Mouse (Mus musculus) MEL (cell line): Measurements from ENCODE around the gene Vav2. TPM values are rescaled to one million over a fixed set of nuclear protein-coding genes. Genes with fewer than 3 reads are reported as not detected.
A peak's percentile ranks its signal among the peaks of the same experiment; 100 is the strongest.

Experiments used
- DNase-seq: peaks from one replicate; pipeline ENCODE4 v3.0.0; 2011; ENCODE audit warnings: low read depth, low spot score
- H3K27ac ChIP-seq: 2 replicates; pipeline ENCODE4 v1.5.1; 2012; ENCODE audit warnings: low read depth, mild to moderate bottlenecking, control low read depth, low read length, moderate library complexity; ENCODE audit not compliant: control insufficient read depth
- H3K27me3 ChIP-seq, 2 experiments: fragments of 150-350 bp in 1 of 2; sonication (generic) in 1 of 2; 2 replicates each; pipeline ENCODE4 v1.6.1; 2012; ENCODE audit warnings: low read length in 2 of 2, mild to moderate bottlenecking in 2 of 2, improper control_type of control experiment in 1 of 2, moderate library complexity in 1 of 2; ENCODE audit not compliant: insufficient read depth in 2 of 2, control insufficient read depth in 1 of 2
- H3K36me3 ChIP-seq, 2 experiments: 2 replicates each; pipeline ENCODE4 v1.6.1; 2012 to 2014; ENCODE audit warnings: low read length in 2 of 2, improper control_type of control experiment in 1 of 2, inconsistent platforms in 1 of 2, mild to moderate bottlenecking in 1 of 2; ENCODE audit not compliant: insufficient read depth in 2 of 2, control insufficient read depth in 1 of 2
- H3K4me1 ChIP-seq, 2 experiments: fragments of 150-350 bp in 1 of 2; sonication (generic) in 1 of 2; 2 replicates each; pipeline ENCODE4 v1.6.1; 2012; ENCODE audit warnings: low read length in 2 of 2, improper control_type of control experiment in 1 of 2, mild to moderate bottlenecking in 1 of 2; ENCODE audit not compliant: insufficient read depth in 2 of 2, control insufficient read depth in 1 of 2
- H3K4me3 ChIP-seq, 2 experiments: fragments of 150-350 bp in 1 of 2; sonication (generic) in 1 of 2; 2 replicates each; pipeline ENCODE4 v1.5.1; 2012; ENCODE audit warnings: low read depth in 2 of 2, low read length in 2 of 2, mild to moderate bottlenecking in 2 of 2, moderate library complexity in 2 of 2, control low read depth in 1 of 2, improper control_type of control experiment in 1 of 2; ENCODE audit not compliant: control insufficient read depth in 1 of 2, insufficient read depth in 1 of 2
- H3K79me2 ChIP-seq: 2 replicates; pipeline ENCODE4 v1.6.1; 2012; ENCODE audit warnings: mild to moderate bottlenecking, low read length, moderate library complexity; ENCODE audit not compliant: control insufficient read depth, poor library complexity, insufficient read depth
- H3K9ac ChIP-seq: 2 replicates; pipeline ENCODE4 v1.6.1; 2012; ENCODE audit warnings: low read depth, mild to moderate bottlenecking, control low read depth, low read length, moderate library complexity; ENCODE audit not compliant: control insufficient read depth, poor library complexity, severe bottlenecking
- H3K9me3 ChIP-seq: fragments of 150-350 bp; sonication (generic); replicated peaks from 2 replicates; pipeline ENCODE4 v1.6.1; 2012; ENCODE audit warnings: mild to moderate bottlenecking, low read length, improper control_type of control experiment, moderate library complexity; ENCODE audit not compliant: insufficient read depth
- BHLHE40 ChIP-seq: IDR thresholded peaks from 2 replicates; pipeline ENCODE4 v1.6.1; 2012; ENCODE audit warnings: low read depth, mild to moderate bottlenecking, inconsistent platforms, low read length, improper control_type of control experiment, borderline replicate concordance
- CHD2 ChIP-seq: IDR thresholded peaks from 2 replicates; pipeline ENCODE4 v1.6.1; 2011; ENCODE audit warnings: low read length, improper control_type of control experiment
- ELF1 ChIP-seq: IDR thresholded peaks from 2 replicates; pipeline ENCODE4 v1.6.1; 2014; ENCODE audit warnings: low read depth, mild to moderate bottlenecking, inconsistent platforms, low read length, improper control_type of control experiment, moderate library complexity
- EP300 ChIP-seq, 2 experiments: IDR thresholded peaks; 2 replicates each; pipeline ENCODE4 v1.6.1; 2011; ENCODE audit warnings: improper control_type of control experiment in 2 of 2, low read length in 2 of 2, low read depth in 1 of 2, mild to moderate bottlenecking in 1 of 2
- GABPA ChIP-seq: IDR thresholded peaks from 2 replicates; pipeline ENCODE4 v1.6.1; 2012; ENCODE audit warnings: low read depth, mild to moderate bottlenecking, inconsistent platforms, low read length, improper control_type of control experiment, moderate library complexity
- HCFC1 ChIP-seq: IDR thresholded peaks from 2 replicates; pipeline ENCODE4 v1.6.1; 2012; ENCODE audit warnings: low read depth, mild to moderate bottlenecking, inconsistent platforms, low read length, improper control_type of control experiment, moderate library complexity
- MAFK ChIP-seq: IDR thresholded peaks from 2 replicates; pipeline ENCODE4 v1.6.1; 2011; ENCODE audit warnings: low read depth, mild to moderate bottlenecking, low read length, improper control_type of control experiment, borderline replicate concordance
- MAX ChIP-seq: IDR thresholded peaks from 2 replicates; pipeline ENCODE4 v1.6.1; 2011; ENCODE audit warnings: low read length, improper control_type of control experiment
- MXI1 ChIP-seq: IDR thresholded peaks from 2 replicates; pipeline ENCODE4 v1.6.1; 2011; ENCODE audit warnings: mild to moderate bottlenecking, low read depth, low read length, improper control_type of control experiment
- MYB ChIP-seq: IDR thresholded peaks from 2 replicates; pipeline ENCODE4 v1.6.1; 2011; ENCODE audit warnings: mild to moderate bottlenecking, low read depth, low read length, improper control_type of control experiment
- MYC ChIP-seq: IDR thresholded peaks from 2 replicates; pipeline ENCODE4 v1.6.1; 2011; ENCODE audit warnings: low read depth, mild to moderate bottlenecking, low read length, improper control_type of control experiment, moderate library complexity
- POLR2A ChIP-seq, 2 experiments: IDR thresholded peaks; 2 replicates each; pipeline ENCODE4 v1.6.1; 2011 to 2012; ENCODE audit warnings: low read length in 2 of 2, mild to moderate bottlenecking in 2 of 2, control low read depth in 1 of 2, improper control_type of control experiment in 1 of 2, low read depth in 1 of 2, moderate library complexity in 1 of 2; ENCODE audit not compliant: control insufficient read depth in 1 of 2, insufficient read depth in 1 of 2, poor library complexity in 1 of 2
- RCOR1 ChIP-seq: IDR thresholded peaks from 2 replicates; pipeline ENCODE4 v1.6.1; 2012; ENCODE audit warnings: low read depth, mild to moderate bottlenecking, inconsistent platforms, low read length, improper control_type of control experiment
- TAL1 ChIP-seq: IDR thresholded peaks from 2 replicates; pipeline ENCODE4 v1.6.1; 2012; ENCODE audit warnings: mild to moderate bottlenecking, inconsistent platforms, low read length, moderate library complexity, mixed read lengths
- TBP ChIP-seq: IDR thresholded peaks from 2 replicates; pipeline ENCODE4 v1.8.0; 2011; ENCODE audit warnings: low read depth, low read length, improper control_type of control experiment
- USF1 ChIP-seq: IDR thresholded peaks from 2 replicates; pipeline ENCODE4 v1.6.1; 2014; ENCODE audit warnings: low read depth, mild to moderate bottlenecking, inconsistent platforms, low read length, improper control_type of control experiment, moderate library complexity
- ZC3H11A ChIP-seq: IDR thresholded peaks from 2 replicates; pipeline ENCODE4 v1.6.1; 2012; ENCODE audit warnings: low read depth, mild to moderate bottlenecking, inconsistent platforms, low read length, improper control_type of control experiment
- ZMIZ1 ChIP-seq: IDR thresholded peaks from 2 replicates; pipeline ENCODE4 v1.6.1; 2012; ENCODE audit warnings: low read depth, mild to moderate bottlenecking, inconsistent platforms, low read length, improper control_type of control experiment, moderate library complexity
- ZNF384 ChIP-seq: IDR thresholded peaks from 2 replicates; pipeline ENCODE4 v1.6.1; 2012; ENCODE audit warnings: low read depth, mild to moderate bottlenecking, inconsistent platforms, low read length, improper control_type of control experiment
- polyA plus RNA-seq, 2 experiments: library from polyadenylated mRNA; stranded (reverse) in 1 of 2; unstranded in 1 of 2; fragments of >175 nt in 1 of 2; fragments of >200 nt in 1 of 2; gene quantifications; 2 replicates each; pipeline versions ENCODE4 v1.2.1 to v1.2.4; 2012; ENCODE audit warnings: low replicate concordance in 2 of 2, low read depth in 1 of 2; ENCODE audit not compliant: insufficient read length in 2 of 2, insufficient read depth in 1 of 2, missing spikeins in 1 of 2
- total RNA-seq: library from RNA; depleted of rRNA; stranded (reverse); fragments of 300-350 nt; gene quantifications from 2 replicates; pipeline ENCODE4 v1.2.3, GENCODE M21; 2012

Vav2 gene
- total and polyA plus RNA-seq, 3 experiments, result 8.8 to 15.9 TPM; not detected in 1

DNA sequence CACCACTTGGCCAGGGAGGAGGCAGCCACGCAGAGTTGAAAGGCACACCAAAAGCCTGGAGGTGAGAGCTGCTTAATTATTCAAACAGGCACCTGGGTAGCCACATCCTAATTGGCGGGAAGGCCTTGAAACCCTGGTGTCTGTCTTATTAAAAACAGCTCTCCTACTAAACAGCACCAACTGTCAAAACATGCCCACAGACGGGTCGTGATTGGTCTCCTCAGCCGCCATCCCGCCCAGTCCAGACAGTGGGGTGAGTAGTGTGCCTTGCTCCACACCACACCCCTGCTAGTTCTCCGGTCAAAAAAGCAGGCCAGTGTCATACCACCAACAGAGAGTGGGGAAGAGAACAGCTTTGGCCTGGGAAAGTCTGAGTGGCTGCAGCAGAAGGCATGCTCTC, 100.5 kb downstream of the Vav2 start:
- Histone ChIP-seq H3K4me3 (no peak overlapping the region), H3K36me3 (peaks cover 0 to 9% of the 10 kb centered on the region in 2 experiments; a peak in 2 of 4 replicates), H3K9ac (no peak overlapping the region), H3K79me2 (no peaks in the 10 kb centered on the region), H3K27ac (no peak overlapping the region), H3K4me1 (peaks cover 0 to 17% of the 10 kb centered on the region in 2 experiments; a peak in 3 of 4 replicates), H3K27me3 (no peaks in the 10 kb centered on the region), H3K9me3 (no peaks in the 10 kb centered on the region)
- no peak for TF ChIP-seq BHLHE40
- no peak for TF ChIP-seq TBP
- TF ChIP-seq ZMIZ1, result no peak
- no peak for TF ChIP-seq CHD2
- no peak for TF ChIP-seq MAX
- no peak for TF ChIP-seq RCOR1
- no peak for TF ChIP-seq MYC
- TF ChIP-seq EP300 (IDR thresholded peaks at IDR 0.05; ENCODE audit: low read depth in 1 of 2, low read length in 2 of 2), result no peak
- DNase-seq, result no peak

DNA sequence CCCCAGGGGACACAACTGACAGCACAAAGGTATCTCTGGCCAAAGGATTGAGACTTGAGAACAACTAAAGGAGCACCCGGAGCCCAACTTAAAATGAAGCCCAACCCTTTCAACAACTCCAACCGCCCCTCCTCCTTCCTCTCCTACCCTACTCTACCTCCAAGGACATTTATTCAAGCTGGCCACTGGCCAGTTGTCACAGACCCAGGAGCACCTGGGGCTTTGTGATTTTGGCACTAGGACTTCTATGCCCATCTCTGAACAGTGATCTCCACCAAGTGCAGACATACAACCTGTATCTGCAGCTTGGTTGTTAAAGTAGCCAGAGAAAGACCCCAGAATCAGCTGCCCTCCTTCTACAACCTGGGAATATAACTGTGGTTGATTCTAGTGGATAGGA, 102.1 kb downstream of the Vav2 start:
- Histone ChIP-seq H3K4me3 (no peak overlapping the region), H3K27ac (no peak overlapping the region), H3K9me3 (no peaks in the 10 kb centered on the region), H3K4me1 (peaks cover 0 to 17% of the 10 kb centered on the region in 2 experiments; a peak in 3 of 4 replicates), H3K9ac (no peak overlapping the region), H3K79me2 (no peaks in the 10 kb centered on the region), H3K36me3 (peaks cover 0 to 9% of the 10 kb centered on the region in 2 experiments; a peak in 2 of 4 replicates), H3K27me3 (no peaks in the 10 kb centered on the region)
- DNase-seq, result peak; percentile 18
- no peak for TF ChIP-seq ZNF384
- TF ChIP-seq MXI1, result no peak
- no peak for TF ChIP-seq MYB
- no peak for TF ChIP-seq USF1
- TF ChIP-seq ZC3H11A, result no peak
- no peak for TF ChIP-seq HCFC1
- TF ChIP-seq CHD2, result no peak
- TF ChIP-seq TAL1, result no peak

DNA sequence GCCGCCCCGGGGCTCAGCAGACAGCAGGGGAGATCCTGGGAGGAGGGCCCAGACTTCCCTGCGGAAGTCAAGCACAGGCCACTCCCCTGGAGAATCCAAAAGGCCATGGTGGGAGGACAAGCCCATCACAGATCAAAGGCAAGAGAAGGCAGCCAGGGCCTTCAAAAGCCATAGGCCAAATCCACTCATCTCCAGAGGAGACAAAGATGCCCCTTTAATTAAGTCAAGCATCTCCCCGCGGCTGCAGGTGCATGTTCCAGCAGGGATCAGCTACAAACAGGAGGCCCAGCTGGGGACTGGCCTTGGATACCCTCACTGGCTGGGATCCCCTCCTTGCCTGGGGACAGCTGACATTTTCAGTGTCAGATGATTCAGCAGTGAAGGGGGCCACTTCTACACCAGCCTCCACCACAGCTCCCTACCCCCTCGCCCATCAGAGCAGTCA, 105.4 kb downstream of the Vav2 start:
- no peak overlapping the region for H3K4me3 ChIP-seq
- H3K4me1 ChIP-seq, result peaks cover 0 to 5% of the 10 kb centered on the region in 2 experiments; a peak in 2 of 4 replicates
- H3K27ac ChIP-seq, result no peak overlapping the region
- peaks cover 0 to 2% of the 10 kb centered on the region in 2 experiments; a peak in 1 of 4 replicates for H3K36me3 ChIP-seq
- no peak for DNase-seq
- H3K9ac ChIP-seq, result no peak overlapping the region
- TF ChIP-seq CHD2 (no peak), ZC3H11A (no peak), GABPA (no peak), MAFK (no peak), EP300 (IDR thresholded peaks at IDR 0.05; ENCODE audit: low read depth in 1 of 2, low read length in 2 of 2) (no peak), TAL1 (no peak), MXI1 (no peak), ZMIZ1 (no peak), POLR2A (IDR thresholded peaks at IDR 0.05; ENCODE audit: control insufficient read depth in 1 of 2, insufficient read depth in 1 of 2, low read depth in 1 of 2, low read length in 2 of 2, poor library complexity in 1 of 2) (no peak), ELF1 (no peak)
- no peaks in the 10 kb centered on the region for H3K27me3 ChIP-seq
- no peaks in the 10 kb centered on the region for H3K79me2 ChIP-seq
- no peaks in the 10 kb centered on the region for H3K9me3 ChIP-seq
